Mouse (Mus musculus) stomach, embryonic 14.5 days (tissue): ENCODE data around the gene Pou3f4. TPM values are rescaled to one million over a fixed set of nuclear protein-coding genes. Genes with fewer than 3 reads are reported as not detected.

ENCODE experiments used
- ATAC-seq: fragments of 200-750 bp; cut with Nextera tagmentation; 2 replicates; pipeline ENCODE4 v1.8.0; 2017; ENCODE audit warnings: low read depth, moderate TSS enrichment; ENCODE audit not compliant: insufficient number of reproducible peaks, insufficient read depth, low FRiP score
- H3K27ac ChIP-seq: fragments of 300-500 bp; sonication (generic); 2 replicates; pipeline ENCODE4 v1.5.1; 2014; ENCODE audit warnings: mild to moderate bottlenecking, low read length, moderate library complexity, mixed read lengths
- H3K27me3 ChIP-seq: fragments of 300-500 bp; sonication (generic); 2 replicates; pipeline ENCODE4 v1.6.1; 2014; ENCODE audit warnings: low read length, control low read depth, mixed read lengths; ENCODE audit not compliant: control insufficient read depth, insufficient read depth
- H3K36me3 ChIP-seq: fragments of 300-500 bp; sonication (generic); 2 replicates; pipeline ENCODE4 v1.6.1; 2014; ENCODE audit warnings: mild to moderate bottlenecking, control low read depth, low read length, moderate library complexity, mixed read lengths; ENCODE audit not compliant: control insufficient read depth, insufficient read depth
- H3K4me1 ChIP-seq: fragments of 300-500 bp; sonication (generic); 2 replicates; pipeline ENCODE4 v1.6.1; 2014; ENCODE audit warnings: low read length, control low read depth, mixed read lengths; ENCODE audit not compliant: control insufficient read depth, insufficient read depth
- H3K4me2 ChIP-seq: fragments of 300-500 bp; sonication (generic); replicated peaks from 2 replicates; pipeline ENCODE4 v1.6.1; 2014; ENCODE audit warnings: low read depth, low read length, control low read depth
- H3K4me3 ChIP-seq: fragments of 300-500 bp; sonication (generic); 2 replicates; pipeline ENCODE4 v1.5.1; 2014; ENCODE audit warnings: low read depth, low read length, control low read depth
- H3K9ac ChIP-seq: fragments of 300-500 bp; sonication (generic); replicated peaks from 2 replicates; pipeline ENCODE4 v1.6.1; 2014; ENCODE audit warnings: low read depth, mild to moderate bottlenecking, control low read depth, low read length, moderate library complexity, mixed read lengths
- H3K9me3 ChIP-seq: fragments of 300-500 bp; sonication (generic); 2 replicates; pipeline ENCODE4 v1.6.1; 2016; ENCODE audit warnings: low read depth, low read length, control low read depth; ENCODE audit not compliant: control insufficient read depth
- WGBS: fragments of 180-500 bp; shearing (Covaris S2); extraction: QIAGEN DNeasy Blood & Tissue Kit; methylation state at CpG from one replicate; pipeline ENCODE4 v1.1.7; 2014; 5-methylcytosine and 5-hydroxymethylcytosine counted together
- polyA plus RNA-seq: library from polyadenylated mRNA; unstranded; fragments of >200 nt; fragmentation: Nextera tagmentation; extraction: Ambion mirVana; gene quantifications from 2 replicates; pipeline ENCODE4 v1.2.1, GENCODE M21; 2014

Pou3f4 gene
- polyA plus RNA-seq, 1 experiment from 2014 or later = 0.25 TPM

GRCm38 (mm10) chrX:110814592-110815548 lies 790 bp downstream of the Pou3f4 start:
- peak; percentile 58; the same call in 1 of the 2 replicates for ATAC-seq
- H3K4me3 ChIP-seq = peak overlapping the region; percentile 34
- H3K9ac ChIP-seq = no peak overlapping the region
- no peaks in the 10 kb centered on the region for H3K4me1 ChIP-seq
- no peak overlapping the region for H3K27ac ChIP-seq
- no peaks in the 10 kb centered on the region for H3K36me3 ChIP-seq
- no peaks in the 10 kb centered on the region for H3K9me3 ChIP-seq
- H3K4me2 ChIP-seq = peak overlapping the region; percentile 67
- no peaks in the 10 kb centered on the region for H3K27me3 ChIP-seq
- WGBS = 22% methylated on average over 52 of the region's 52 CpGs

- H3K27me3 ChIP-seq = no peaks in the 10 kb centered on the region
- H3K4me2 ChIP-seq = peak overlapping the region; percentile 67
- no peak overlapping the region for H3K27ac ChIP-seq
- no peaks in the 10 kb centered on the region for H3K4me1 ChIP-seq
- no peaks in the 10 kb centered on the region for H3K36me3 ChIP-seq
- H3K9ac ChIP-seq = no peak overlapping the region
- WGBS = 32% methylated on average over 18 of the region's 18 CpGs
- H3K9me3 ChIP-seq = no peaks in the 10 kb centered on the region
- no peak for ATAC-seq
- peak overlapping the region; percentile 17; the same call in 1 of the 2 replicates for H3K4me3 ChIP-seq
Observed at GRCm38 (mm10) chrX:110815549-110815930, 1.5 kb downstream of the Pou3f4 start.

- no peaks in the 10 kb centered on the region for H3K27me3 ChIP-seq
- peak overlapping the region; percentile 10 for H3K4me2 ChIP-seq
Observed at GRCm38 (mm10) chrX:110816609-110817008, 2.5 kb downstream of the Pou3f4 start.

GRCm38 (mm10) chrX:110817211-110817610 lies 3.1 kb downstream of the Pou3f4 start:
- Histone ChIP-seq H3K9me3 (no peaks in the 10 kb centered on the region), H3K27me3 (no peaks in the 10 kb centered on the region), H3K4me1 (no peaks in the 10 kb centered on the region), H3K9ac (no peak overlapping the region), H3K4me2 (no peak overlapping the region; the same call in 1 of the 2 replicates), H3K4me3 (no peak overlapping the region), H3K27ac (no peak overlapping the region), H3K36me3 (no peaks in the 10 kb centered on the region)
- no peak for ATAC-seq
- 28% methylated on average over 10 of the region's 10 CpGs for WGBS

More at GRCm38 (mm10) chrX:110816609-110817008, 2.5 kb downstream of the Pou3f4 start:
- no peak overlapping the region for H3K27ac ChIP-seq
- ATAC-seq = no peak
- H3K4me1 ChIP-seq = no peaks in the 10 kb centered on the region
- H3K9me3 ChIP-seq = no peaks in the 10 kb centered on the region
- WGBS = 19% methylated on average over 16 of the region's 16 CpGs
- H3K9ac ChIP-seq = no peak overlapping the region
- peak overlapping the region; percentile 9; the same call in 1 of the 2 replicates for H3K4me3 ChIP-seq
- H3K36me3 ChIP-seq = no peaks in the 10 kb centered on the region

DNA sequence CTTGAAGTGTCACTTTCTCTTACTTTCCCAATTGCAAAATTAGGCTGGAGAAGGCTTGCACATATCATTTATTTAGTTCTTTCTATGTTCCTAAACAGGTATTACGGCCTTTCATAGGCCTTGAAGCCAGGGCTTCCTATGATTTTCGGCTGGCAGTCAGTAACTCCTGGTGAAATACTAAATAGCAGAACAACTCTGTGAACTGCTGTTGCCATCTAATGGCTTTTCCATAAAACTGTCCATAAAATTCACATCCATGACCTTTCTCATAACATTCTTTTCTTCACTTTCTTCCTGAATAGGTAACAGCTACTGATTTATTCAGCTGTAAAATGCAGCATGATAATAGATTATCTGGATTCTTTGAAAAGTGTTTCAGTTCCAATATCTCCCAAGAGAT lies 23.4 kb downstream of the Pou3f4 start:
- Histone ChIP-seq H3K9me3 (no peaks in the 10 kb centered on the region), H3K4me3 (no peak overlapping the region), H3K4me1 (no peaks in the 10 kb centered on the region), H3K36me3 (no peaks in the 10 kb centered on the region), H3K27me3 (no peaks in the 10 kb centered on the region), H3K4me2 (no peak overlapping the region), H3K27ac (no peak overlapping the region), H3K9ac (no peak overlapping the region)
- ATAC-seq = no peak
- 65% methylated on average over 2 of the region's 2 CpGs for WGBS

- no peak for ATAC-seq
- 54% methylated on average over 2 of the region's 2 CpGs for WGBS
- no peak overlapping the region for H3K9ac ChIP-seq
Observed at GRCm38 (mm10) chrX:110851300-110851699, 37.2 kb downstream of the Pou3f4 start.

More at GRCm38 (mm10) chrX:110851300-110851699, 37.2 kb downstream of the Pou3f4 start:
- Histone ChIP-seq H3K9me3 (no peaks in the 10 kb centered on the region), H3K27me3 (no peaks in the 10 kb centered on the region), H3K4me3 (no peak overlapping the region), H3K36me3 (no peaks in the 10 kb centered on the region), H3K27ac (no peak overlapping the region), H3K4me1 (no peaks in the 10 kb centered on the region), H3K4me2 (no peak overlapping the region)
